Mouse (Mus musculus) subcutaneous adipose tissue, adult 2 months (tissue): ENCODE data around the gene Prss38. TPM values are rescaled to one million over a fixed set of nuclear protein-coding genes. Genes with fewer than 3 reads are reported as not detected.

Source experiments
- polyA plus RNA-seq: library from polyadenylated mRNA; depleted of rRNA; stranded (reverse); fragments of >200 nt; gene quantifications from 2 replicates; pipeline ENCODE4 v1.2.3, GENCODE M21; 2012; ENCODE audit warnings: low replicate concordance; rRNA removed

The Prss38 gene
- 0.22 TPM in 1 of 2 replicates, not detected in the other for polyA plus RNA-seq

GRCm38 (mm10) chr11:59375475-59375874 lies at the start of gene Prss38:
TSS of gene Prss38 (minus strand) at chr11:59375657.

Other genes with a start within 250 kb of the Prss38 start
- gene Obscn, start 239.3 kb downstream of the Prss38 start, polyA plus RNA-seq: 0.06 and 0.53 TPM in 2 replicates
- 6.4 and 6.9 TPM in 2 replicates for gene Iba57, start 211.9 kb downstream of the Prss38 start, polyA plus RNA-seq
- 1.4 and 11.8 TPM in 2 replicates for gene Gjc2, start 192.4 kb downstream of the Prss38 start, polyA plus RNA-seq
- 110 and 125 TPM in 2 replicates for gene Guk1, start 183.4 kb downstream of the Prss38 start, polyA plus RNA-seq
- gene Mrpl55, start 173.2 kb downstream of the Prss38 start, polyA plus RNA-seq: 50.4 and 64.6 TPM in 2 replicates
- 19.8 and 24.9 TPM in 2 replicates for gene 2310033P09Rik, start 167.3 kb downstream of the Prss38 start, polyA plus RNA-seq
- gene Arf1, start 147.4 kb downstream of the Prss38 start, polyA plus RNA-seq: 464 and 557 TPM in 2 replicates
- not detected in 2 replicates for gene Wnt3a, start 84.9 kb downstream of the Prss38 start, polyA plus RNA-seq
- 4.1 and 24.2 TPM in 2 replicates for gene Wnt9a, start 68.7 kb downstream of the Prss38 start, polyA plus RNA-seq
- gene Jmjd4, start 74.4 kb upstream of the Prss38 start, polyA plus RNA-seq: 3.8 and 8.1 TPM in 2 replicates
- 62.0 and 90.1 TPM in 2 replicates for gene Snap47, start 75.5 kb upstream of the Prss38 start, polyA plus RNA-seq
- gene Zfp867, start 96.8 kb upstream of the Prss38 start, polyA plus RNA-seq: 0.67 and 1.2 TPM in 2 replicates
- gene Zkscan17, start 151.1 kb upstream of the Prss38 start, polyA plus RNA-seq: 6.8 and 21.9 TPM in 2 replicates
- 0.60 and 1.2 TPM in 2 replicates for gene Nlrp3, start 165.9 kb upstream of the Prss38 start, polyA plus RNA-seq
- gene Olfr222, start 200.6 kb upstream of the Prss38 start, polyA plus RNA-seq: not detected in 2 replicates
- gene Olfr223, start 217.6 kb upstream of the Prss38 start, polyA plus RNA-seq: not detected in 2 replicates